Mouse (Mus musculus): ENCODE measurements around the gene Olfr466. TPM values are rescaled to one million over a fixed set of nuclear protein-coding genes. Genes with fewer than 3 reads are reported as not detected.

Olfr466 gene
- not detected for total RNA-seq (2021)
- polyA plus RNA-seq (2012; rRNA removed) = not detected in 2 replicates
- long read RNA-seq = 0 reads

DNA sequence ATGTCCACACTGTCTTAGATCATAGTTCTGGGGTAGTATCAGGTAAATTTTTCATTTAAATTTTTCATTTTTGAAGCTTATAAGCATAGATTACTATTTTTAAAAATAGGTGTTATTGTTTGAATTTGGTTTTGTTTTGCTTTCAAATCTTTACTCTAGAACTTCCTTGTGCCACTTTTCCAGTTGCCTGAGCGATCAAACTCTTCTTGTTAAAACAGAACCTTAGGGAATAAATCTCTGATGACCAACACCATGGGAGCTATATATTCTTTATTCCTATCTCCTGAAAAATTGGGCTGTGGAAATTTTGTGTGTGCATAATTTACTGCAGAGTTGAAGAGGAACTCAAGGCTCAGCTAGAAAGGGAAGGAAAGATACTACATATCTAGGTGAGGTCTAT, at the start of gene Olfr466:
Gene Olfr466, plus strand, starts transcription at position 301 of the 400 bp plus-strand sequence.
- H3K4me1 ChIP-seq (ENCODE audit: control insufficient read depth, insufficient read depth, low read length) = no peaks in the 10 kb centered on the region
- no peak within 1 kb of the TSS for H3K4me3 ChIP-seq
- no peaks in the 10 kb centered on the region for H3K36me3 ChIP-seq (ENCODE audit: control insufficient read depth, insufficient read depth, low read length)
- 59% methylated on average over 1 of the region's 1 CpGs for WGBS
- no peak within 1 kb of the TSS for H3K9ac ChIP-seq (ENCODE audit: low read depth, low read length)
- H3K79me2 ChIP-seq (replicated peaks; ENCODE audit: control insufficient read depth, insufficient read depth, low read length) = no peaks in the 10 kb centered on the region
- DNase-seq = no peak
- no peak for TF ChIP-seq CTCF (IDR thresholded peaks at IDR 0.05)
- no peak for TF ChIP-seq POLR2A (IDR thresholded peaks at IDR 0.05; ENCODE audit: insufficient read depth, low read depth, low read length)
- no peak for TF ChIP-seq EP300 (IDR thresholded peaks at IDR 0.05; ENCODE audit: insufficient read depth, low read depth, low read length)
- H3K27ac ChIP-seq = no peak within 1 kb of the TSS
- intact Hi-C loops (cut with DNase I) = no loop called here
- no peaks in the 10 kb centered on the region for H3K27me3 ChIP-seq (ENCODE audit: control insufficient read depth, insufficient read depth, low read length)

DNA sequence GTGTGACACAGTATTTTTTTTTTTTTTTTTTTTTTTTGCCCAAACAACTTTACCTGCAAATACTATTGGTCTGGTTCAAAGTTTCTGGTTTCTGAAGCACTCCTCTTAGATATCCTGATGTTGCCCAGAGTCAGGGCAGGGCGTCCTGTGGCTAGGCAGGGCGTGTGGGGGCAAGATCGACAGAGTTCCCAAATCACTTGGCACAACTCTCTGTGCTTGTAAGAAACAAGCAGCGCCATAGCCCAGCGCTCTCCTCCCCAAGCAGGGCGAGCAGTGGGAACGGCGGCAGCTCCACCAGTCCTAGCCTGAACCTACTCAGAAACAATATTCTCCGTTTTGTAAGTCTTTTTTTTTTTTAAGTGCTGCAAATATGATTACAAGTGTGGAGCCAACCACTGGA, 49.4 kb upstream of the Olfr466 start:
- no peaks in the 10 kb centered on the region; the same call in 1 of the 2 replicates for H3K4me1 ChIP-seq (ENCODE audit: control insufficient read depth, insufficient read depth, low read length)
- H3K4me3 ChIP-seq = no peak overlapping the region
- no peak overlapping the region for H3K9ac ChIP-seq (ENCODE audit: low read depth, low read length)
- no peak for TF ChIP-seq POLR2A (IDR thresholded peaks at IDR 0.05; ENCODE audit: insufficient read depth, low read depth, low read length)
- no peak for TF ChIP-seq CTCF (IDR thresholded peaks at IDR 0.05)
- TF ChIP-seq EP300 (IDR thresholded peaks at IDR 0.05; ENCODE audit: insufficient read depth, low read depth, low read length) = no peak
- H3K36me3 ChIP-seq (ENCODE audit: control insufficient read depth, insufficient read depth, low read length) = no peaks in the 10 kb centered on the region; the same call in 1 of the 2 replicates
- 92% methylated on average over 9 of the region's 9 CpGs for WGBS
- no peak for DNase-seq
- no peak overlapping the region for H3K27ac ChIP-seq
- intact Hi-C loops (cut with DNase I) = no loop called here
- H3K79me2 ChIP-seq (replicated peaks; ENCODE audit: control insufficient read depth, insufficient read depth, low read length) = peaks cover 6% of the 10 kb centered on the region
- no peaks in the 10 kb centered on the region for H3K27me3 ChIP-seq (ENCODE audit: control insufficient read depth, insufficient read depth, low read length)

DNA sequence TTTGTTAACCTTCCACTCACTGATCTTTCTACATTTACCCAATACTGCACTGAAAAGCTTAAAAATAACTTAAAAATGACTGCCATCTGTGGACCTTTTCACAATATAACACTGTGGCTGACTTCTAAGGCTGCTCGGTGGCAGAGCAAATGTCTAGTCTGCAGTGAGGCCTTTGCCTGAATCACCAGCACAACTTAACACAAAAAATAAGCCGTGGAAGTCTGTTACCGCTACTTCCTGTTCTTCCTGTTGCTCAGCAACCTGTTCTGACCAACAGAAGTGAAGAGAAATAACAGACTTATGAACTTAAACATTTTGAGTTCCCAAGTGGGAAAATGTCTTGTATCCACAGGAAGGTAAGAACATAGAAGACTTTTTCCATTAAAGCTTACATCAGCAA, 48.8 kb upstream of the Olfr466 start:
- Histone ChIP-seq H3K36me3 (ENCODE audit: control insufficient read depth, insufficient read depth, low read length) (no peaks in the 10 kb centered on the region; the same call in 1 of the 2 replicates), H3K27ac (no peak overlapping the region), H3K79me2 (replicated peaks; ENCODE audit: control insufficient read depth, insufficient read depth, low read length) (peaks cover 6% of the 10 kb centered on the region), H3K9ac (ENCODE audit: low read depth, low read length) (no peak overlapping the region), H3K27me3 (ENCODE audit: control insufficient read depth, insufficient read depth, low read length) (no peaks in the 10 kb centered on the region), H3K4me3 (no peak overlapping the region), H3K4me1 (ENCODE audit: control insufficient read depth, insufficient read depth, low read length) (no peaks in the 10 kb centered on the region; the same call in 1 of the 2 replicates)
- TF ChIP-seq EP300 (IDR thresholded peaks at IDR 0.05; ENCODE audit: insufficient read depth, low read depth, low read length) = no peak
- no peak for TF ChIP-seq POLR2A (IDR thresholded peaks at IDR 0.05; ENCODE audit: insufficient read depth, low read depth, low read length)
- TF ChIP-seq CTCF (IDR thresholded peaks at IDR 0.05) = no peak
- WGBS = 64% methylated on average over 3 of the region's 3 CpGs
- no peak for DNase-seq
- intact Hi-C loops (cut with DNase I) = no loop called here

DNA sequence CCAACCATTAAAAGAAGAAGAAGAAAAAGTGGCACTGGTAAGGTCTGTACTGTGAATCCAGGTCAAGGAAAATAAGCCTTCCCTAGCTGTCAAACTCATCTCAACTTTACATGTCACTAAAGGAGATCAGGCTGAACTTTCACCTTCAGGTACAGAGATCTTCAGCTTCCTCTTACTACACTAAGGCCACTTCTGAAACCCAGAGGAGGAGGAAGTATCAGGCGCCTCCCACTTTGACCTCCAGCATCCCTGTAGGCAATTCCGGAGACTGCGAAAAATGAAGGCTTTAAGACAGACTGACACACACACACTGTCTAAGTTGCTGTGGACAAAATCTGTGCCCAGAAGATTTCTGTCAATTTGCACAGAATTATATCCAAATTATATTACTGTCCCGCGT, 38.1 kb upstream of the Olfr466 start:
- H3K27me3 ChIP-seq (ENCODE audit: control insufficient read depth, insufficient read depth, low read length) = no peaks in the 10 kb centered on the region
- H3K79me2 ChIP-seq (replicated peaks; ENCODE audit: control insufficient read depth, insufficient read depth, low read length) = 0 out of 2 replicates have a peak, but pooled peaks cover 2% of the 10 kb centered on the region
- H3K27ac ChIP-seq = peak overlapping the region; percentile 70
- H3K9ac ChIP-seq (ENCODE audit: low read depth, low read length) = peak overlapping the region; percentile 90
- H3K4me3 ChIP-seq = peak overlapping the region; percentile 88
- TF ChIP-seq EP300 (IDR thresholded peaks at IDR 0.05; ENCODE audit: insufficient read depth, low read depth, low read length) = no peak
- TF ChIP-seq CTCF (IDR thresholded peaks at IDR 0.05) = no peak
- TF ChIP-seq POLR2A (IDR thresholded peaks at IDR 0.05; ENCODE audit: insufficient read depth, low read depth, low read length) = no peak
- peak in 1 of 2 experiments; percentile 36 for DNase-seq
- H3K4me1 ChIP-seq (ENCODE audit: control insufficient read depth, insufficient read depth, low read length) = peaks cover 2% of the 10 kb centered on the region
- under 1% methylated on average over 5 of the region's 5 CpGs for WGBS
- intact Hi-C loops (cut with DNase I) = loop anchor here (2.0 to 10.0 kb wide), 3 partner anchors 129 to 677 kb away; partner anchors contain the start of genes Cdk20 and Zfp369
- no peaks in the 10 kb centered on the region; the same call in 1 of the 2 replicates for H3K36me3 ChIP-seq (ENCODE audit: control insufficient read depth, insufficient read depth, low read length)

DNA sequence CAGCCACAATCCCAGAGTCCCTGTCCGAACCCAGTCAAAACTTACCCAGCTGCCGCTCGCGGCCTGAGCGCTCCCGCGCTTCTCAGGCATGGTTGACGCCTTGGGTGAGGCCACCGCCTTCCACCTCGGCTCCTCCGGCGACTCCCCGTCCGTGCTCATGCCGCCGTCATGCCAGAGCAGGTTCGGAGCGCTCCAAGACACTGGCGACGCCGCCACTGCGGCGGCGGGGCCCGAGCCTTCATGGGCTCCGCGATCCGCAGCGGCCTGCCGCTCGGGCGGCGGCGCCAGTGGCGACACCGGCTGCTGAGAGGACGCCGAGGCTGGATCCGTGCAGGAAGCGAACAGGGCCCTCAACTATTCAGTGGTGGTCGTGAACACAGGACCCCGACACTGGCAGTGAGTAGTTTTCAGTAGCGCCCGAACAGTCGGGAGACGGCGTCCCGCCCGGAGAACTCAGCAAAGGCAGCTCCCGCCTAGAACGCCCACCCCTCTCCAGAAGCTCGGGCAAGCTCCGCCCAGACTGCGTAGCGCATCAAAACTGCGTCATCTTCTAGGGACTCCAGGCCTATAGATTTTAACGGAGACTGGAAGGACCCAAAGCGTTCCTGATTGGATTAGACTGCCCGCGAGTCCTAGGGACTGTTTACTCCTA, 37.5 kb upstream of the Olfr466 start, which contains the start of gene Mfsd14b:
Gene Mfsd14b, minus strand, starts transcription at position 517 of the 652 bp plus-strand sequence.
- TF ChIP-seq POLR2A (IDR thresholded peaks at IDR 0.05; ENCODE audit: insufficient read depth, low read depth, low read length) = peak; percentile 81
- no peak for TF ChIP-seq EP300 (IDR thresholded peaks at IDR 0.05; ENCODE audit: insufficient read depth, low read depth, low read length)
- intact Hi-C loops (cut with DNase I) = loop anchor here (2.0 to 10.0 kb wide), 3 partner anchors 128 to 678 kb away; partner anchors contain the start of genes Cdk20 and Zfp369
- Histone ChIP-seq H3K27ac (peak within 1 kb of the TSS; percentile 70), H3K9ac (ENCODE audit: low read depth, low read length) (peak within 1 kb of the TSS; percentile 90), H3K36me3 (ENCODE audit: control insufficient read depth, insufficient read depth, low read length) (no peaks in the 10 kb centered on the region; the same call in 1 of the 2 replicates), H3K79me2 (replicated peaks; ENCODE audit: control insufficient read depth, insufficient read depth, low read length) (0 out of 2 replicates have a peak, but pooled peaks cover 2% of the 10 kb centered on the region), H3K4me3 (peak within 1 kb of the TSS; percentile 88), H3K27me3 (ENCODE audit: control insufficient read depth, insufficient read depth, low read length) (no peaks in the 10 kb centered on the region), H3K4me1 (ENCODE audit: control insufficient read depth, insufficient read depth, low read length) (peaks cover 2% of the 10 kb centered on the region)
- DNase-seq = peak; percentile 92 to 93
- WGBS = under 1% methylated on average over 60 of the region's 60 CpGs

DNA sequence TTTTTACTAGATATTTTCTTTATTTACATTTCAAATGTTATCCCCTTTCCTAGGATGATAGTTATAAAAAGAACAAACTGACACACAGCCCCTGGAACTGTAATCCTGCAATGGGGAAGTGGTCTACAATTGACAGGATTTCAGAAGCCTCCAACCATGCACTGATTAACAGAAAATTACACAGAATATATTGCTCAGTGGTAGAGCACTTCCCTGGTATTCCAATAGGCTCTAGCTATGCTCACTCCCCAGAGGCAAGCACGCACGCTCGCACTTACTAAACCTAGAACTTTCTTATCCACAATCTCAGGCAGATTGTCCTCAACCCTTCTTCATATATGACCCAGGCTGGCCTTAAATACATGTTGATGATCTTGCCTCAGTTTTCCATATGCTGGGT, 36.8 kb upstream of the Olfr466 start:
- Histone ChIP-seq H3K27ac (peak overlapping the region; percentile 70), H3K9ac (ENCODE audit: low read depth, low read length) (peak overlapping the region; percentile 90; the same call in 1 of the 2 replicates), H3K27me3 (ENCODE audit: control insufficient read depth, insufficient read depth, low read length) (no peaks in the 10 kb centered on the region), H3K4me1 (ENCODE audit: control insufficient read depth, insufficient read depth, low read length) (peaks cover 2% of the 10 kb centered on the region), H3K79me2 (replicated peaks; ENCODE audit: control insufficient read depth, insufficient read depth, low read length) (0 out of 2 replicates have a peak, but pooled peaks cover under 1% of the 10 kb centered on the region), H3K4me3 (peak overlapping the region; percentile 88), H3K36me3 (ENCODE audit: control insufficient read depth, insufficient read depth, low read length) (no peaks in the 10 kb centered on the region; the same call in 1 of the 2 replicates)
- DNase-seq = no peak
- TF ChIP-seq CTCF (IDR thresholded peaks at IDR 0.05) (no peak), POLR2A (IDR thresholded peaks at IDR 0.05; ENCODE audit: insufficient read depth, low read depth, low read length) (no peak), EP300 (IDR thresholded peaks at IDR 0.05; ENCODE audit: insufficient read depth, low read depth, low read length) (no peak)
- 71% methylated on average over 3 of the region's 3 CpGs for WGBS
- intact Hi-C loops (cut with DNase I) = loop anchor here (2.0 to 10.0 kb wide), 3 partner anchors 128 to 678 kb away; partner anchors contain the start of genes Cdk20 and Zfp369
